Mouse (Mus musculus) hindbrain, embryonic 12.5 days (tissue): ENCODE data around the gene Cenpe. TPM values are rescaled to one million over a fixed set of nuclear protein-coding genes. Genes with fewer than 3 reads are reported as not detected.
A peak's percentile ranks its signal among the peaks of the same experiment; 100 is the strongest.
"Not testable (repeated sequence)": the region's sequence is repeated elsewhere in the genome, so short reads cannot be mapped to it uniquely, and the experiment has no call there.

Experiments
- ATAC-seq: fragments of 200-750 bp; cut with Nextera tagmentation; 2 replicates; pipeline ENCODE4 v1.8.0; 2017; ENCODE audit warnings: moderate TSS enrichment; ENCODE audit not compliant: low FRiP score
- H3K27ac ChIP-seq: fragments of 300-500 bp; sonication (generic); 2 replicates; pipeline ENCODE4 v1.5.1; 2016; ENCODE audit warnings: mild to moderate bottlenecking
- H3K27me3 ChIP-seq: fragments of 300-500 bp; sonication (generic); 2 replicates; pipeline ENCODE4 v1.6.1; 2016; ENCODE audit warnings: mild to moderate bottlenecking
- H3K36me3 ChIP-seq: fragments of 300-500 bp; sonication (generic); 2 replicates; pipeline ENCODE4 v1.6.1; 2016; ENCODE audit warnings: mild to moderate bottlenecking
- H3K4me1 ChIP-seq: fragments of 300-500 bp; sonication (generic); 2 replicates; pipeline ENCODE4 v1.6.1; 2016
- H3K4me2 ChIP-seq: fragments of 300-500 bp; sonication (generic); replicated peaks from 2 replicates; pipeline ENCODE4 v1.6.1; 2016; ENCODE audit warnings: mild to moderate bottlenecking
- H3K4me3 ChIP-seq: fragments of 300-500 bp; sonication (generic); 2 replicates; pipeline ENCODE4 v1.5.1; 2016; ENCODE audit warnings: mild to moderate bottlenecking
- H3K9ac ChIP-seq: fragments of 300-500 bp; sonication (generic); 2 replicates; pipeline ENCODE4 v1.6.1; 2016; ENCODE audit warnings: mild to moderate bottlenecking, moderate library complexity
- H3K9me3 ChIP-seq: fragments of 300-500 bp; sonication (generic); replicated peaks from 2 replicates; pipeline ENCODE4 v1.6.1; 2016; ENCODE audit warnings: mild to moderate bottlenecking
- WGBS: fragments of 180-500 bp; shearing (Covaris S2); methylation state at CpG from one replicate; pipeline ENCODE4 v1.1.7; 2016; 5-methylcytosine and 5-hydroxymethylcytosine counted together
- polyA plus RNA-seq: library from polyadenylated mRNA; unstranded; fragments of >200 nt; fragmentation: Nextera tagmentation; extraction: Ambion mirVana; gene quantifications from 2 replicates; pipeline ENCODE4 v1.2.1, GENCODE M21; 2016

Cenpe gene
- polyA plus RNA-seq = 24.0 TPM in 2 replicates

DNA sequence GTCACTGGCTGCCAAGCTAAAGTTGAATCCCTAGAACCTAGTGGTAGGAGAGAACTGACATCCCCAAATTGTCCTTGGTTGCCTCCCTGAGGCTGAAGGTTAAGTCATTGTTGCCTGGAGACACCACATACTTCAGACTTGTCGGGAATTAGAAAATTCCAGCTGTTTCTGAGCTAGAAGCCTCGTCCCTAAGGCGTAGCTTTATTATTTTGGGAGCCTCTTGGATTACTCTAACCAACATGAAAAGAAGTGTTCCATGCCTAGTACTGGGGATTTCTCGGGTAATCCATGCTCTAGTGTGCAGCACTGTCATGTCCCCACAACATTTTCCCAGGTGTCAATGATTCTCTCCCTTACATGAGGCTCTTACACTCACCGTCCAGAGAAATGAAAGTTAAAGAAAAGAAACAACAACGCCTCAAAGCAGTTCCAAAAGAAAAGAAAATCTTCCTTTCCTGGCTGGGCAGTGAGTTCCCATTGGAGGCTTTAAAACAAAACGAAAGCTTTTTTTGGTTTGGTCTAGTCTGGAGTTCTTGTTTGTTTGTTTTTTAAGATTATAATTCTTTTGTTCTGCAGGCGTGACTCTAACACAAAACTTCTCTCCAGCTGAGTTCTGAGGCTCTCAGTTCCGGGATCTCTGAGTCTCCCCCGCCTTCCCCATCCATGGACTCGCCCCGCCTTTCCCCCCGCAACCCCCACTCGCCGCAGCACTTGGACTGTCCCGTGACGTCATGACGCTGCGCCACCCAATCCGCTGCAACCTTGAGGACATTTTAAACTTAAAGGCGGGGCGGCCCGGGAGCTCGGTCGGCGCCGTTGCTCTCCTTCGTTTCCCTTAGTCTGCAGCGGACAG, at the start of gene Cenpe:
Cenpe (plus strand) TSS at position 733 of the 853 bp plus-strand sequence.
- Histone ChIP-seq H3K27ac (no peak within 1 kb of the TSS), H3K4me3 (peak within 1 kb of the TSS; percentile 84), H3K36me3 (peaks cover 12% of the 10 kb centered on the region), H3K9me3 (no peaks in the 10 kb centered on the region), H3K4me1 (peaks cover 10% of the 10 kb centered on the region), H3K27me3 (no peaks in the 10 kb centered on the region), H3K9ac (peak within 1 kb of the TSS; percentile 57), H3K4me2 (peak within 1 kb of the TSS; percentile 72)
- peak; percentile 95 for ATAC-seq
- 6% methylated on average over 29 of the region's 29 CpGs for whole genome bisulfite sequencing

GRCm38 (mm10) chr3:135171898-135172446, 40.4 kb upstream of the Cenpe start:
- H3K9ac ChIP-seq = no peak overlapping the region
- H3K4me3 ChIP-seq = no peak overlapping the region
- H3K27ac ChIP-seq = no peak overlapping the region
- no peaks in the 10 kb centered on the region for H3K4me1 ChIP-seq
- no peaks in the 10 kb centered on the region for H3K27me3 ChIP-seq
- 54% methylated on average over 3 of the region's 3 CpGs for WGBS
- no peaks in the 10 kb centered on the region for H3K9me3 ChIP-seq
- H3K36me3 ChIP-seq = no peaks in the 10 kb centered on the region
- no peak overlapping the region for H3K4me2 ChIP-seq
- no peak for ATAC-seq

- H3K4me1 ChIP-seq = no peaks in the 10 kb centered on the region
- H3K9me3 ChIP-seq = no peaks in the 10 kb centered on the region
- no peak overlapping the region for H3K27ac ChIP-seq
- H3K4me2 ChIP-seq = no peak overlapping the region
- no peak overlapping the region for H3K4me3 ChIP-seq
- 89% methylated on average over 6 of the region's 6 CpGs for WGBS
- H3K36me3 ChIP-seq = no peaks in the 10 kb centered on the region
- no peak overlapping the region for H3K9ac ChIP-seq
- H3K27me3 ChIP-seq = no peaks in the 10 kb centered on the region
- no peak for ATAC-seq
Observed at GRCm38 (mm10) chr3:135191861-135192260, 20.5 kb upstream of the Cenpe start.

- 77% methylated on average over 2 of the region's 2 CpGs for WGBS
- not testable (repeated sequence) for H3K4me3 ChIP-seq, H3K9me3 ChIP-seq, H3K27me3 ChIP-seq, H3K9ac ChIP-seq, ATAC-seq, H3K4me1 ChIP-seq, H3K36me3 ChIP-seq, H3K27ac ChIP-seq, H3K4me2 ChIP-seq
Observed at GRCm38 (mm10) chr3:135198051-135198450, 14.3 kb upstream of the Cenpe start.

DNA sequence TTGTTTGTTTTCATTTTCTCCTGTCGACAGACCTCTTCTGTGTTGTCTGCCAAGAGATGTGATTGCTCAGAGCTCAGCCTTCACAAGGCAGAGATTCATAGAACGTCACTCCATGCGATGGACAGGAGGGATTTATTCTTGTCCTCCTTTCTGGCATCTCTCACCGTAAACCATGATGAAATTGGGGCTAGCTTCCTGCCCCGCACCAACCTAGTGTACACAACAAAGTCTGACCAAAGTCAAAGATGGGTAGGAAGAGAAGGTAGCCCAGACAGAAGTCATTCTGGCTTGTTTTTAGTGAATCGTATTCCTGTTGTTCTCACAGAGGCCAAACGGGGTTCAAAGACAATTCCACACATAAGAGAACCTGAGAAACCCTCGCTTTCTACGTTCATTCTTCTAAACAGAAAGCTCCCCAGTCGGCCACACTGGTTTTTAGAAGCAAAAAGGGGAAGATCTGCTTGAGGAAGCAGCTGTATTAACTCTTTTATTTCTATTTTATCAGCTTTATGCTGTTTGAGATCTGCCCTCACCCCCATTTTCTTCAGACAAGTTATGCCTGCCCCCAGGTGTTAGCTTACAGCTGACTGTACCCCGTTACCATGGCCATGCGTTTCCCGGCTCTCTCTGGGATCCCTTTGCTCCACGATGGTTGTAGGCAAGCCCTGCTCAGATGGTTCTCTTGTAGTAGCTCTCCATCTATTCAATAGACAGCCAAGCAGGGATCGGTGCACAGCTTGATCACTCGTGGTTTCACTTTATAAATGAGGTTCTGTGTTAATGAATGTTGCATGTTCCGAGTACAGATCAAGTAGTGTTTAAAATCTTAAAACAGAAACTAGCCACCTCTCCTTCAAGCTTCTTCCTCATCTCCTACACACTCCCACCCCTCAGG, 11.7 kb upstream of the Cenpe start:
- no peak for ATAC-seq
- 86% methylated on average over 17 of the region's 17 CpGs for WGBS
- H3K9ac ChIP-seq = no peak overlapping the region

DNA sequence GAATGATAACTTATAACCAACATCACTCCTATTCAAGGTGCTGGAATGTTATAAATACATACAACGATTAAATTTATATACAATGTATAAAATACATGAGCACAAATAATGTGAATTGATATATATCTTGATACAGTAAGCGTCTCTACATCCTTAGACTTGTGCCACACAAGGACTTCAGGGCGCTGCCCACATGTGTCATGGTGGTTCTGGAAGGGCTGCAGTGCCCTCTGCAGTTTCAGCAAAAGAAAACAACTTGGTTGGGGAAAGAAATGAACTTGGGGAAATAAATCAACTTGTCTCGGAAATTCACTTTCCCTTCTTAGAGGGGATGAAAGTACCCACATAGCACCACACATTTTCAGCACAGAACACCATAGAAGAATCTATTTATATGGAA, 5.7 kb upstream of the Cenpe start:
- 48% methylated on average over 4 of the region's 4 CpGs for WGBS
- H3K27ac ChIP-seq = no peak overlapping the region
- ATAC-seq = no peak

More for the DNA sequence above, 11.7 kb upstream of the Cenpe start:
- Histone ChIP-seq H3K4me3 (no peak overlapping the region), H3K27ac (no peak overlapping the region), H3K4me2 (no peak overlapping the region), H3K27me3 (no peaks in the 10 kb centered on the region), H3K36me3 (no peaks in the 10 kb centered on the region), H3K4me1 (no peaks in the 10 kb centered on the region), H3K9me3 (no peaks in the 10 kb centered on the region)

DNA sequence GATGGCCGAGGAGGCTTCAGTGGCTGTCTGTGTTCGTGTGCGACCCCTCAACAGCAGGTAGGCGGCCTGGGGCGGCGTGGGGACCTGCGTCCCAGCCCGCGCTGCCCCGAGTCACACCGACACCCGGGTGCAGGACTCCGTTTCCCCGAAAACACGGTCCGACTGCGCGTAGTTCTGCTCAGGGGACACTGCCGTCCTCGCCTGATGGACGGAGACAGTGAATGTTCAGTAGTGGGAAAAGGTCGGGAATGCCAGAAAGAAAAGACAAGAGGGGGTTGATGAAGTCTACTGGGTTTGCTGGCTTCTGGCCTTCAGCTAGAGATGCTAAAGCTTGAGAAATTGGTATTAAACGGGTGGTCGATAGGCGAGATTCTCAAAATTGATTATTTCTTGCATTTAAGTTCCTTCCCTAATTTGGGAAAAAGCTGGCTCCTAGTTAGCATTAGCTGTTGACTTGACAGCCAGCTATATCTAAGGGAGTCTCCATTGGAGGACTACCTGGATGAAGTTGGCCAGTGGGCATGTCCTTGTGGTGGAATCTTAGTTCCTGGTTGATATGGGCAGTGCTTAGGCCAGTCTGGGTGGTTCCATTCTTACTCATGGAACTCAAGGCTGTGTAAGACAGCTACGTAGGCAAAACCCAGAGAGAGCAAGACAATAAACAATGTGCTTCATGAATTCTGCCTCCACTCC, 467 bp downstream of the Cenpe start:
- Histone ChIP-seq H3K4me3 (peak overlapping the region; percentile 84), H3K9me3 (no peaks in the 10 kb centered on the region), H3K27me3 (no peaks in the 10 kb centered on the region), H3K4me2 (peak overlapping the region; percentile 72), H3K36me3 (peaks cover 12% of the 10 kb centered on the region), H3K27ac (no peak overlapping the region), H3K9ac (peak overlapping the region; percentile 57), H3K4me1 (peaks cover 10% of the 10 kb centered on the region)
- 1% methylated on average over 26 of the region's 26 CpGs for WGBS
- ATAC-seq = 0 out of 2 replicates have a peak, but pooled peaks have one; percentile 5

More for the DNA sequence above, 5.7 kb upstream of the Cenpe start:
- H3K9me3 ChIP-seq = no peaks in the 10 kb centered on the region
- H3K36me3 ChIP-seq = no peaks in the 10 kb centered on the region
- no peak overlapping the region for H3K4me3 ChIP-seq
- H3K4me1 ChIP-seq = no peaks in the 10 kb centered on the region
- H3K27me3 ChIP-seq = no peaks in the 10 kb centered on the region
- H3K4me2 ChIP-seq = no peak overlapping the region
- H3K9ac ChIP-seq = no peak overlapping the region

DNA sequence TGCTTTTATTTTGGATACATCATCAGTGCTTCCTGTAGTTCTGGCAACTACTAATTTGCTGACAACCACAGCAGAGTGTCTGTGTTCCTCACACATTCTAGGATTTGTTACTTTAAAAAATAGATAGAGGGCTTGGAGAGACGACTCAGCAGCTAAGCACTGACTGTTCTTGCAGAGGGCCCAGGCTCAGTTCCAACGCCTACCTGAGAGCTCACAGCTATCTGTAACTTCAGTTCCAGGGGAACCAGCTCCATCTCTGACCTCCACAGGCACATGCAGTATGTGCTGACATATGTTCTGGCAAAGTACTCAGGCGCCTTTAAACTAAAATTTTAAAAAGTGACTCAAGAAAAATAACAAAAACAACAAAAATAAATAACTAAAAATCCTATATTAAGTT, 19.7 kb downstream of the Cenpe start:
- no peak for ATAC-seq
- Histone ChIP-seq H3K4me1 (no peaks in the 10 kb centered on the region), H3K4me3 (no peak overlapping the region), H3K4me2 (no peak overlapping the region), H3K9ac (no peak overlapping the region), H3K36me3 (peaks cover 44% of the 10 kb centered on the region), H3K9me3 (no peaks in the 10 kb centered on the region), H3K27me3 (no peaks in the 10 kb centered on the region), H3K27ac (no peak overlapping the region)
- WGBS = 74% methylated on average over 3 of the region's 3 CpGs

DNA sequence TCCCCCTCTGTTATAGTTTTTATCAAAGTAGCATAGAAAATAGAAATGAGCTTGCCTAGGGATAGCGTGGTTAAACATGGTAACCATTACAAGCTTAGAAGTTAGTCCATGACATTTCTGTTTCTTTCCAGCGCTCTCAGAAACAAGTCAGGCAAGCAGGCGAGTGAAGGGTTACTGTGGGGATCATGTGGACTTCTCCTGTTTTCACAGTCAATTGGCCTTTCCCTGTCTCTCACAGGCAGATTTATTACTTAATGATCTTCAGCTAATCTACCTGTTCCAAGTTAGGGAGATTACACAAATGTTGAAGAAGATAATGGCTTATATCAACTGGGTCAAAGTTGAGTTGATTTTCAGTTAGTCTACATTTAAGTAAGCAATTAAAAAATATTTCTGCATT, 20.1 kb downstream of the Cenpe start:
- no peak for ATAC-seq
- no peak overlapping the region for H3K4me2 ChIP-seq
- no peaks in the 10 kb centered on the region for H3K4me1 ChIP-seq
- no peak overlapping the region for H3K4me3 ChIP-seq
- H3K9me3 ChIP-seq = no peaks in the 10 kb centered on the region
- H3K9ac ChIP-seq = no peak overlapping the region
- H3K27me3 ChIP-seq = no peaks in the 10 kb centered on the region
- H3K27ac ChIP-seq = no peak overlapping the region
- H3K36me3 ChIP-seq = peaks cover 48% of the 10 kb centered on the region
- 91% methylated on average over 3 of the region's 3 CpGs for WGBS

GRCm38 (mm10) chr3:135245733-135246132, 33.4 kb downstream of the Cenpe start:
- Histone ChIP-seq H3K4me2 (no peak overlapping the region), H3K9me3 (no peaks in the 10 kb centered on the region), H3K9ac (no peak overlapping the region), H3K27me3 (no peaks in the 10 kb centered on the region), H3K4me1 (no peaks in the 10 kb centered on the region), H3K4me3 (no peak overlapping the region), H3K36me3 (peaks cover 59% of the 10 kb centered on the region), H3K27ac (no peak overlapping the region)
- 0 out of 2 replicates have a peak, but pooled peaks have one; percentile 16 for ATAC-seq

- WGBS = 93% methylated on average over 6 of the region's 6 CpGs
- Histone ChIP-seq H3K4me2 (no peak overlapping the region), H3K4me3 (no peak overlapping the region), H3K27me3 (no peaks in the 10 kb centered on the region), H3K27ac (no peak overlapping the region), H3K9ac (no peak overlapping the region), H3K9me3 (no peaks in the 10 kb centered on the region), H3K4me1 (no peaks in the 10 kb centered on the region), H3K36me3 (peaks cover 63% of the 10 kb centered on the region)
- ATAC-seq = no peak
Observed at GRCm38 (mm10) chr3:135246828-135247227, 34.5 kb downstream of the Cenpe start.

GRCm38 (mm10) chr3:135249104-135249503, 36.8 kb downstream of the Cenpe start:
- Histone ChIP-seq H3K4me2 (no peak overlapping the region), H3K9me3 (no peaks in the 10 kb centered on the region), H3K4me1 (no peaks in the 10 kb centered on the region), H3K9ac (no peak overlapping the region), H3K27ac (no peak overlapping the region), H3K27me3 (no peaks in the 10 kb centered on the region), H3K4me3 (no peak overlapping the region), H3K36me3 (peaks cover 42% of the 10 kb centered on the region)
- WGBS = 76% methylated on average over 6 of the region's 6 CpGs
- peak; percentile 63; the same call in 1 of the 2 replicates for ATAC-seq
